Mouse (Mus musculus) lung, postnatal 25 days (tissue): ENCODE results near the gene Gcnt1.
A peak's percentile ranks its signal among the peaks of the same experiment; 100 is the strongest.

Source experiments
- DNase-seq: peaks from one replicate; pipeline ENCODE4 v3.0.0; 2022; ENCODE audit warnings: low spot score

Gcnt1 gene

DNA sequence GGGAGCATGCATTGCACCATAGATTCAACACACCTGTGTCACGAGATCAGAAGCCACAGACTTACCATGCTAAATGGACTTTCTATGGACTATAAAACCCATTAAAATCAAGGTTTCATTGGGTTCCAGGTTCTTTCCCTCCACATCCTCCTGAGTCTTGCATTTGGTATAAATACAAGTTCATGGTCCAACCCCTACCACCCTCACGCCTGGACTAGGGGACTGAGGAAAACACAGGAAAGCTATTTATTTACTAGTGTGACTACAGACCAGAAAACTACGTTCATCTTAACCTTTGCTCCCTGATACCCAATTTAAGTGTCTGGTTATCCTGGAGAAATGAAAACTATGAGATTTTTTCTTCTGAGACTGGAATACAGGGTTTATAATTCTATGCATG, at the start of gene Gcnt1:
Gene Gcnt1, minus strand, starts transcription at position 144 of the 400 bp plus-strand sequence.
- DNase-seq, result no peak

DNA sequence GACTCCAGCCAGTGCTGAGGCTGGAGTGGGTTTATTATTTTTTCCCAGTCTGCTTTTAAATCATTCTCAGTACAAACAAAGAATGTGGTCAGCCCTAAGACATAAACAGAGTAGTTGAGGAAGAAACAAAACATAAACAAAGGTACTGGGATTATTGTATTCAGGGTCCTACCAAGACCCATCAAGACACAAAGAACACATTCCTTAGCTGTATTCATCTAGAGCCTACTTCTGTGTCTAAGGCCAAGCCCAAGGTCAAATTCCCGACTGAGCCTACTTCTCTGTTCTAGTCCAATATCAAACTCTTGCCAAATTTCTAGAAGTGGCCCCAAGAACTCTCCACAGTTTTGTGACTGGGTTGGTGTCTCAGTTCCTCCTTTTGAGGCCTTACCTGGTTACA, 45.2 kb upstream of the Gcnt1 start:
- DNase-seq, result no peak

DNA sequence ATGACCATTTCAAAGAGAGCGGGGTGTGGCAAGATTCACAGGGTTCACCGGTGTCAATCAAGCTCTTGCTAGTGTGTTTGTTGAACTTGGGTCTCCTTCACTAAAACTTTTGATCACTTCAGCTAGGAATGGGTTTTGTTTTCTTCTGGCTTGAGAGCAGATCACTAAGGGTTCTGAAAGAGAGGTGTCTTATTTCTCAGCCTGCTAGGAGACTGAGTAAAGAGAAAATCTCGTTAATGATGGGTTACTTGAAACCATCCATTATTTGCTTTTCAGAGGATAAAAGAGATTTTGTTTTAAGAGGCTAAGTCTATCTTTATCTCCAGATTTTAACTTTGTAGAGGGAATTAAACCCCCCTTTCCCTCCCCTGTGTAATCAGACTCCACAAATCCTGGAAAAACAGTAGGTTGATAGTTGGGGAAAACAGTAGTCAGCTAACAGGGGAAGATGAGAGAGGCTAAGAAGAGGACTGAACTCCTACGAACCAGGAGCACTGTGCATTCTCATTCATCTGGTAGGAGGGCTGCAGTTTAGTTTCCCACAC, 40.3 kb upstream of the Gcnt1 start:
- DNase-seq, result no peak

DNA sequence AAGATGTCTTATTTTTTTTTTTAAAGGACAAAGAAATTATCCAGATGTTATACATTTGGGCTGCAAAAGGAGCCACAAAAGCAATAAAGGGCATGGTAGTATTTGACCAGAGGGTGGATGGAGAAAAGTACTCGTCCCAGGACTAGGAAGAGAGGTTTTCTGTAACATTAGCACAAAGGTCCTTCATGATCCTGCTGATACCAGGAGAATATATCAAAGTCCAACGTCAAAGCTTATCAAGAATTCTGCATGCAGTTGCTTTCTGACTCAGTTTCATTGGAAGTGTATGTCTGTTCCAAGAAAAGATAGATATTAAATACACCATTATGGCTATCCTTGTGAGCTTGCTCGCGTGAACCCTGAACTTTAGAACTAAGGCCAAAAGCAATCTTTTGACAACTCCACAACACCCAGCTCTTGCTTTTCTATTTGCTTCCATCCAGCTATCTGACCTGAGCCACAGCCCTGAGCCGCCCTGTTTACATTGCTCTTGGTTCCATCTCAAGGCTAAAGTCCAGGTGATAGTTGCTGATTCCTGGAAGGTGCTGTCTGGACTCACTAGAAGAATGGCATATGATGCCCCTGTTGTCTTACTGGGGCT, 37.9 kb upstream of the Gcnt1 start:
- no peak for DNase-seq

DNA sequence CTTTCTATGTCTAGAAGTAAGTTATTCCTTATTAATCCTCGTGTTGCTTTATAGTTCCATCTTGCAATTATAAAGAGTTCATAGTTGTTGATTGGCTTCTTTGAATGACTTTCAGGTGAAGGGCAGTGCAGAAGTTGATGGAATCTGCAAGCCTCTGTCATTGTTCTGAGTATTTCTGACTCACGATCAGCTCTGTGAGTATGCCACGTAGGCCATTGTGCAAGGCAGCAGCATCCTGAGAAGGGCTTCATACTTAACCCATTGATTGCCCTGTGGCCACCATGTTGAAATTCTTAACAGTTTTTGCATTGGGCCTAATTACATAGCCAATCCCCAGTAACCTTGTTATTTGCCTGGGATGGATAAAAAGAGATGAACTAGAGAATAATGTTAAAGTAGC, 36.7 kb upstream of the Gcnt1 start:
- no peak for DNase-seq

DNA sequence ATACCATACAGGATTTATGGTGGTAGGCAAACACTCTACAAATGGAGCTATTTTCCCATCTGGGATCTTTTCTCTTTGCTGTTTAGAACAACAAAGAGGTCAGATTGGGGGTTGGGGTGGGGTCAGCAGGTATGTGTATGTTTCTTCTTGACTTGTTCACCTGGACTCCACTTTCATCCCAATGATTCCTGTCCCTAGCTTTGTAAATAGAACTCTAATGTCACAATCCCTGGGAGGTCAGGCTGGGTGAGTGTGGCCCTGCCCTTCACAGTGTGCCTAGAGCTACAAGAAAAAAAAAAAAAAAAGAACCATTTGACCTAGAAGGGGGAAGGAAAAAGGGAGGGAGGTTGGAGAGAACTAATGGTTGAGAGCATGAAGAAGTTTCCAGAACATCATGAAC, 35.9 kb upstream of the Gcnt1 start:
- no peak for DNase-seq

DNA sequence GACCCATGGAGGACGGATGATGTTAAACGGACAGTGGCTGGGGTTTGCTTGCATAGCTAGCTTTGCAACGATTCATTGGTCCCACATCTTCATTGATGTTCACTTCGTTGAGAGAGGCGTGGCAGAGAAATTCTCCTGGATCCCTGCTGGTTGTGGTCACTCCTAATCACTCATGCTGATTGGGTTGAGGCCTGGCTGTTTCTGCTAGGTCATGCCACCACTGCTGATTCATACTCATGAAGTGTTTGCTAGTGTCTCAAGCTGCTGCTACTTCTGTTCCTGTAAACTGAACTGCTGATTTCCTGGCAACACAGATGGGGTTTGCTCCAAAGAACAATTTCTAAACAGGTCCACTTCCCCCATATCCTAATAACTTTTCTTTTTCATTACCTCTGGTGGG, 34.2 kb upstream of the Gcnt1 start:
- DNase-seq, result no peak

DNA sequence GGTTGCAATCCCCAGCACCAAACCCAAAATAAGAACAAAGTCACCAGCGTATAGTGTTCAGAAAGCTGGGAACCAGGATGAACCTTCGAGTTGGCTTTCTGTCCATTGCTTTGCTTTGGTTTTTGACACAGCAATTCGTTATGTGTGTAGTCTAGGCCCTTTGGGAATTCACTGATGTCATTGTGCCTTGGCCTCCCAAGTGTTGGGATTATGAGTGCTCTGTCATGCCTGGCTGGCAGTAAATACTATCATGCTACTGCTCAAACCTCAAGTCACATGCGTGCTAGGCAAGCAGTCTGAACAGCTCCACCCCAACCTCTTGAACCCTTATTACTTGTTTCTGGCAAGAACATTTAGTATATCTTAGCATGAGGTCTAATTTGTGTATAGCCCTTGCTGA, 30.5 kb upstream of the Gcnt1 start:
- no peak for DNase-seq

DNA sequence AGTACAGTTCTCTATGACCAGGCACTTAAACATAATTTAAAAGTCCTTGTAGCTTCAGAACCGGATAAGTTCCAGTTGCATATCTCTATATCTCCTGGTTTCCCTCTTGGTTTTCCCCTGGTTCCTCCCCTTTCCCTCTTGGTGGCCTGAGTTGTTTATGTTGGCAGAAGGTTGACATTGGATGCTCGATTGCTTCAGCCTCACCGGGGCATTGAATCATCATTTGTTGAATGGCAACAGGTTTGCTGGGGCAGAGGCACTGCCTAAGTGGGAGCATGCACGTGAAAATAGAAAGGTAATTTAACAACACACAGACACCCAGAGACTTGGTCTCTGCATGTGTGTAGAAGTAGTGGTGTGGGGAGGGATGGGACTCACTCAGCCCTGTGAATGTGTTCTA, 27.9 kb upstream of the Gcnt1 start:
- DNase-seq, result no peak

DNA sequence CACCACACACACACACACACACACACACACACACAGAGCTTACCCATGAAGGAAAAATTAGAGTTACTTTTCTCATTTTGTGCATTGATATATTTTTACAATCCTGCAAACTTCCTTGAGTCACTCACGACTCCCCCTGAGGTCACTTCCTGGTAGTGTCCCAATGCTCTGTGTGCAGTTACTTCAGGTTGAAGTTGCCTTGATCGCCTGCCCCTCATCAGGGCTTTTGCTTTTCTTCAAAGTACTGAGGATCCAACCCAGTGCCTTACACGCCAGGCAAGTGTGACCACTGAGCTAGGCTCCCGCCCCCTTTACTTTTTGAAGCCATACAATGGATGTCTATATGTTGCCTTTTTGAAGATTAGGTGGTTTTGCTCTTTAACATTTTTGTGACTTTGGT, 27.3 kb upstream of the Gcnt1 start:
- DNase-seq, result no peak

DNA sequence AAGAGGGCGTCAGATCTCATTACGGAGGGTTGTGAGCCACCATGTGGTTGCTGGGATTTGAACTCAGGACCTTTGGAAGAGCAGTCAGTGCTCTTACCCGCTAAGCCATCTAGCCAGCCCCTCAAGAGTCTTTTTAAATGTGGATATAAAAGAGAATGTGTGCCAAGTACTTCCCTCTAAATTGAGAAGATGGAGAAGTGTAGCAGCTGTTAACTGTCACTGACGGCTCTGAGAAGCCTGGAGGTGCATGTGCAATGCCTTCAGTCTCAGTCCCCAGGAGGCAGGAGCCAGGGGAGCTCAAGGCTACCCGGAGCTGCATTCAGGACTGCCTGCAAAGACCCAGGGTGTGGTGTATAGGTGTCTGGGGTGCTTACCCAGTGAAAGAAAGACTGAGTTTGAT, 25.3 kb upstream of the Gcnt1 start:
- peak; percentile 34 for DNase-seq

DNA sequence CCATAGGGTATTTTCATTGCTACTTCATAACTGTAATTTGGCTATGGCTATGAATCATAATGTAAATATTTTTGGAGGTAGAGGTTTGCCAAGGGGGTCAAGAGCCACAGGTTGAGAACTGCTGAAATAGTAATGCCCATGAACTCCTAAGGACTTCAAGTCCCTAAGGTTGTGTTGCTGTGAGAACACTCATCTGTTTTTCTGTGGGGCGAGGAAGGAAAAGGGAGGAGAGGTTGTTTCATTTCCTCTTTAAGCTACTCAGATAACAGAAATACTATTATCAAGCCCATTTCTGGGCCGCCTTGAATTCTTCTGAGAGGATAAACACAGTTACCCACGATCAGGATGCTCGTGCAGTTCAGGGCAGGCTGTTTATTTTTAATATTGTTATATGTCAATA, 24.2 kb upstream of the Gcnt1 start:
- peak; percentile 45 for DNase-seq

DNA sequence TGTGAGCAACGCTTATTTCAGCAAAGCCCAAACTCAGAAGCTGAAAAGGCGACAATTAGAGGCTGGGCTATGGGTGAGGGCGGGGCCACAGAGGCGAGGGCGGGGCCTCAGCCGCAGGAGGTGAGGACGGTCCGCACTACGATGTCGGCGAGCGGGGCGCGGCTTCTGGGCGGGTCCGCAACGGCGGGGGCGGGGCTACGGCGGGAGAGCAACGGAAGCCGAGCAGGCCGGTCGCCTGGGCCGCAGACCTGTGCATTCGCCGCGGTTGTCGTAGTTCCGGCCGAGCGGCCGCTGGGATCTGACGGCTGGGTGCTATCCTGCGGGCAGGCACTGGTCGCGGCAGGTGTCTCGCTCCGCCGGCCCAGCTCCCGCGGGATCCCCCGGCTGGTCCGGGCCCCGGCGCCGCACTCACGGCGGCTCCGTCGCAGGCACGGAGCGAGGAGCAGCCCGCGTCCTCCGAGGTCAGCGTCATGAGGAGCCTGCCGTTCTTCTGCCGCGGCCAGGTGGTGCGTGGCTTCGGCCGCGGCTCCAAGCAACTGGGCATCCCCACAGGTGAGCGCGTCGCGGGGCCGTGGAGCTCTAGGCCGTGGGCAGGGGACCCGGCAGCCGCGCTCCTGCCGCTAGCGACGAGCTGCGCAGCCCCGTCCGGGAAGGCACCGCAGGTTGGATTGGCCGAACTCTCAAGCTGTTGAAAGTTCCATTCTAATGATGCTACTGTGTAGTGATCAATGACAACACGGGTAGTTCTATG, 21.4 kb upstream of the Gcnt1 start, which contains the start of gene Rfk:
Gene Rfk, plus strand, starts transcription at position 203 of the 751 bp plus-strand sequence.
- DNase-seq, result peak; percentile 93

DNA sequence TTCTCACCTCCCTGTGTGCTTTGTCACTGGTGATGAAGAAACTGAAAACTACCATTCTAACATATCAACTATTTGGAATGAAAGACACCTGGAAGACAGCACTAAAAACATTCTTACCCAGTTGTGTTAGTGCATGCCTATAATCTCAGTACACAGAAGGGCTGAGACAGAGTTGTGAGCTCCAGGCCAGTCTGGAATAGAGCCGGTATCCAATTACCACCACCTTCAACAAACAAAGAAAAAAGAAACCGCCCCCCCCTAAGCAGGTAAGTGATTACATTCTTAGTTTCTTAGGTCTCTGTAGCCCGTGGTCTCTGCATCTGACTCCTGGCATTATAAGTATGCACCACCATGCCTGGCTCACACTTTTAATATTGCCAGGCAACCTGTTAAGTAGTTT, 20.2 kb upstream of the Gcnt1 start:
- no peak for DNase-seq

DNA sequence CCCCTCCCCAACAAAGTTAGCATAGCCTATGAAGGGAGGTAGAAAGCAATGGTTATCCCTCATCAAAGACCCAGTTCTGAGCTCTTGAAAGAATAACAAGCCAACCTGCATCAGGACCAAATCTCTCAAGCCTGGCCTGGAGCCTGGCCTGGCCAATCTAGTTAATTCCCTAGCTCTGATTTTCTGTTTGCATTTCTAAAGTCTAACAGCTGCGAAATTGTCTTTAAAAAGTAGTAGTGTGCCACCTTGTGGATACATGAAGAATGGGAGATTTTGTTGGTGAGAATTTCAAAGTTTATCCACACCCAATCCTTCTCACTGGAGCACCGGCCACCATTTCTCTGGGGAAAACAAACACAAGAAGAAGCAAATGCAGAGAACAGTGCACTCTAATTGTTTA, 15.8 kb upstream of the Gcnt1 start:
- peak; percentile 36 for DNase-seq

DNA sequence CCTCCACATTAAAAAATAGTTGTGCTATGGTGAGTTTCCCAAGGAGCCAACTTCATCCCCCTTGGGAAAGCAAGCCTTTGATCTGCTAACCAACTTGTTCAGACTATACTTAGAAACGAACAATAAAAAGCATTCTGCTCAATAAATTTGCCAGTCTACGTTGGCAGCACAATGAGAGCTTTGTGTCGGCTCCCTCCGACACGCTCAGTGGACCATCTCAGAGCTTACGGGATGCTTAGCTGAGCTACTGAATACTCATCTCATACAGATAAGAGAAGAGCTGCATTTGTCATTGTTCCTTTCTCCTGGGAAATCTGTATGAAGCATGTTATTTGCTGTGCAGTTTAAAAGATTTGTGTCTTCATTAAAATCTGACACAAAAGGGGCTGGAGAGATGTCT, 13.8 kb upstream of the Gcnt1 start:
- DNase-seq, result no peak

DNA sequence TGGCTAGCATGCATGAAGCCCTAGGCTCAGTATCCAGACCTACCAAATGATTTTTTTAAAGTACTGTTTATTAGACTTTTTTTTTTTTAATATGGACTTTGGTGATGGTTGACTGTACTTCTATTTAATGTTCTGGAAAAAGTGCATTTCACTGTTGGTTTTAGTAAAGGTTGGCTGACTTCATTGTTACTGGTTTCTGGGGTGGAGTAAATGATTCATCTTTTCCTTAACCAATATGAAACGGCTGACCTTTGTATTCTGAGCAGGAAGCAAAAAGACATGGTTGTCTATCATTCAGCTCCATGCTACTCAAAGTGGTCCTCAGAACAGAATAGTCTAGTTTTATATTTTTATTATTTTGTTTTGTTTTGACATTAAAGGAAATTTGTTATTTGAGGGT, 12.8 kb upstream of the Gcnt1 start:
- no peak for DNase-seq

DNA sequence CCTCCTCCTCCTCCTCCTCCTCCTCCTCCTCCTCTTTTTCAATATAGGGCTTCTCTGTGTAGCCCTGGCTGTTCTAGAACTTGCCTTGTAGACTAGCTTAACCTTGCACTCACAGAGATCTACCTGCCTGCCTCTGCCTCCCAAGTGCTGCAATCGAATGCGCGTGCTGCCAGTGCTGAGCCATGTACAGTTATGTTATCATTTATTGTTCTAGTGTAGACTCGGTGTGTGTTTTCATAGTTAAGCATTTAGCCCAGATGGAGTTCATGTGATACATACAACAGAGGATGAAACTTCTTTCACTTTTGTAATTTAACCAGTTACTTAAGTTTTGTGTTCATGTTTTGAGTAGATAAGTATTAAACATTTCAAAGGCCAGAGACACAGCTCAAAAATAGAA, 12.4 kb upstream of the Gcnt1 start:
- DNase-seq, result no peak

DNA sequence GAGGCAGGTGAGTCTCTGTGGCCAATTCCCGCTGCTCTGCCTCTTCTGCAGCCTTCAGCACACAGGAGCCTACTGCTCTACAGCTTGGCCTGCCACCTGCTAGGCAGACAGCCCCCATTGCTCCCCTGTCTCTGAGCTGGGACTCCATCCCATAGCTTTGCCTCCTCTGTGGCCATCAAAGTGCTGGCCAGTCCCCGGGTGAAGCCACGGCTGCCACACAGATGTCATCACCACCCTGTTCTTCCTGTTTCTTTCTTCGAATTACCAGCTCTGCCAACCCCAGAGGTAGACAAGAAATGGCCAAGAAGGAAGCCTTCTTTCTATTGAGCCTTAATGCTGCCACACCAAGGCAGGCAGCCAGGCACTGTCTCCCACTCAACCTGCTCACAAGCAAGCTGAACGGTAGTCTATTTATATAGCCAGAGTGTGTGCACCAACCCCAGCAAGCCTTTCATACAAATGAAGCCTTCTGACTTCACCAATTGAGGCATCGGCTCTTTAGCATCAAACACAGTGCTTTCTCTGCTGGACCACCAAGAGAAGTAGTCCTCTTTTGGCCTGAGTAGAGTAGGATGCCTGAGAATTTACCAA, 10.3 kb upstream of the Gcnt1 start:
- no peak for DNase-seq

DNA sequence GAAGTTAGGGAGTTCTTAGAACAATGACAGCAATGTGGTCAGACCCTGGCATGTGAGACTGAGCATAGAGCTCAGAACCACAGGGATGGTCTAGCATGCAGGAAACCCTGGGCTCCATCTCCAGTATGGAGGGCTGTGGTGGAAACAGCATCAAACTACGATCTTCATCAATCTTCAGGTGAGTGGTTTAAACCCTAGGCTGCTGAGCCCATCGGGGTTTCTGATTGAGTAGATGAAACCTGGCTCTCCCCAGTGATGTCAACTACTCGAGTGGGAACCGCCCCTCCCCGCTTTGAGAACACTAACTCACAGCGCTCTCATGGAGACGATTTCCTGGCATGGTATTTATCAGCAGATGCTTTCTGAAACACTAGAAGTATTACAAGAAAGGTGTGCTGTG, 7.9 kb upstream of the Gcnt1 start:
- no peak for DNase-seq

DNA sequence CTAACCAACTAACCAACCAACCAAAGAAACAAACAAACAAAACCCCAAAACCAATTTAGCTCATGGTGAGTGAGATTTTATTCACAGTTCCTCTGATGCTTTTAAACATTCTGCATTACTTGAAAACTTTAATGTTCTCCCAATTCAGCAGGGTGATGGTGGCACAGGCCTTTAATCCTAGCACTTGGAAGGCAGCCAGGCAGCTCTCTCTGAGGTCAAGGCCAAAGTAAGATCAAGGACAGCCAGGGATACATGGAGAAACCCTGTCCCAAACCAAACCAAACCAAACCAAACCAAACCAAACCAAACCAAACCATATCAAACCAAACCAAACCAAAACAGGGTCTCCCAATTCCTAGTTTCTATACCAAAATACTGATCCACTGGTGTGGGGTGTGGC, 6.2 kb upstream of the Gcnt1 start:
- DNase-seq, result no peak

DNA sequence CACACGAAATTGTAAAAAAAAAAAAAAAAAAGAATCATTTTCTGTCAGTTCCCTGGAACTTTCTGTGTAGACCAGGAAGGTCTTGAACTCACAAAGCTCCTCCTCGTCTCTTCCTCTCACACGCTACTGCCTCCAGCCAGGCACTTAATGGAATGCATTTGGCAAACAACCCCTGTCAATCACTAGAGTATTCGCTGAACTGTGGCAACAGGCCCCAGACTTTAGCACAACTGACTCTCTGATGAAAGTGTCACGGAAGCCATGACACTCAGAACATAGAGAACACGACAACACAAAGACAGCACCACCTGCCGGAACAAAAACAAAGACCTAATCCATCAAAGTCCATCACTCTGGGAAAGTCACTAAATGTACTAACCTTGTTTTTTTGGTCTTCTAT, 3.1 kb downstream of the Gcnt1 start:
- DNase-seq, result no peak

DNA sequence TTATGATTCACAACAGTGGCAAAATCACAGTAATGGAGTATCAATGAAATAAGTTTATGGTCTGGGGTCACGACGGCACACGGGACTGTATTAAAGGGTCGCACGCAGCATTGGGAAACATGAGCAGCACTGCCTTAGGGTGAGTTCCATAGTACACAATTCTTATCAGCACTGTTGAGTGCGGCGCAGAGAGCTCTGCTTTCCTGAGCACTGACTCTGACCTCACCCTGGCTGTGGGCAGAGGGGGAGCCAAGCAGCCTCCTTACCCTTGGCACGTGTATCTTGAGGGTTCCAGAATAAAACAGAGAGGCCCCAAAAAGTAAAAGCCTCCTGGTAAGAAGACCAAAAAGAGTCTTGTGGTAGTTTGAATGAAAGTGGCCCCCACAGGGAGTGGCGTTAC, 4.1 kb downstream of the Gcnt1 start:
- no peak for DNase-seq
